Mouse (Mus musculus) intestine, postnatal 0 days (tissue): ENCODE results near the gene Furin. TPM values are rescaled to one million over a fixed set of nuclear protein-coding genes. Genes with fewer than 3 reads are reported as not detected.
A peak's percentile ranks its signal among the peaks of the same experiment; 100 is the strongest.

Experiments used
- ATAC-seq: fragments of 200-750 bp; cut with Nextera tagmentation; 2 replicates; pipeline ENCODE4 v1.8.0; 2017; ENCODE audit warnings: mild to moderate bottlenecking, moderate TSS enrichment, moderate library complexity
- H3K27ac ChIP-seq: fragments of 300-500 bp; sonication (generic); 2 replicates; pipeline ENCODE4 v1.5.1; 2014; ENCODE audit warnings: mild to moderate bottlenecking, low read depth, low read length, moderate library complexity
- H3K27me3 ChIP-seq: fragments of 300-500 bp; sonication (generic); replicated peaks from 2 replicates; pipeline ENCODE4 v1.6.1; 2014; ENCODE audit warnings: low read length, mixed read lengths; ENCODE audit not compliant: control insufficient read depth, insufficient read depth
- H3K36me3 ChIP-seq: fragments of 300-500 bp; sonication (generic); 2 replicates; pipeline ENCODE4 v1.6.1; 2014; ENCODE audit warnings: mild to moderate bottlenecking, moderate library complexity; ENCODE audit not compliant: control insufficient read depth, insufficient read depth
- H3K4me1 ChIP-seq: fragments of 300-500 bp; sonication (generic); replicated peaks from 2 replicates; pipeline ENCODE4 v1.6.1; 2014; ENCODE audit warnings: antibody characterized with exemption, low read length, mixed read lengths; ENCODE audit not compliant: control insufficient read depth, insufficient read depth
- H3K4me2 ChIP-seq: fragments of 300-500 bp; sonication (generic); replicated peaks from 2 replicates; pipeline ENCODE4 v1.6.1; 2014; ENCODE audit warnings: low read depth, mild to moderate bottlenecking, moderate library complexity
- H3K4me3 ChIP-seq: fragments of 300-500 bp; sonication (generic); 2 replicates; pipeline ENCODE4 v1.5.1; 2014; ENCODE audit warnings: low read depth, low read length
- H3K9ac ChIP-seq: fragments of 300-500 bp; sonication (generic); 2 replicates; pipeline ENCODE4 v1.6.1; 2014; ENCODE audit warnings: mild to moderate bottlenecking, low read depth, low read length
- H3K9me3 ChIP-seq: fragments of 300-500 bp; sonication (generic); 2 replicates; pipeline ENCODE4 v1.6.1; 2016; ENCODE audit warnings: mixed run types; ENCODE audit not compliant: control insufficient read depth
- CTCF ChIP-seq: sonication (generic); IDR thresholded peaks from 2 replicates; pipeline ENCODE4 v1.5.1; 2016; ENCODE audit warnings: low read depth, mild to moderate bottlenecking, control low read depth, antibody characterized with exemption, moderate library complexity
- WGBS: fragments of 180-500 bp; shearing (Covaris S2); extraction: QIAGEN DNeasy Blood & Tissue Kit; methylation state at CpG from one replicate; pipeline ENCODE4 v1.1.7; 2014; 5-methylcytosine and 5-hydroxymethylcytosine counted together
- polyA plus RNA-seq: library from polyadenylated mRNA; unstranded; fragments of >200 nt; fragmentation: Nextera tagmentation; extraction: Ambion mirVana; gene quantifications from 2 replicates; pipeline ENCODE4 v1.2.1, GENCODE M21; 2015

The Furin gene
- polyA plus RNA-seq, 1 experiment from 2014 or later = 26.4 TPM

GRCm38 (mm10) chr7:80450354-80450753, 45.1 kb upstream of the Furin start:
- Histone ChIP-seq H3K36me3 (no peaks in the 10 kb centered on the region), H3K4me1 (no peaks in the 10 kb centered on the region), H3K9me3 (no peaks in the 10 kb centered on the region), H3K27me3 (no peaks in the 10 kb centered on the region), H3K27ac (no peak overlapping the region), H3K9ac (no peak overlapping the region), H3K4me2 (no peak overlapping the region), H3K4me3 (no peak overlapping the region)
- ATAC-seq = no peak
- WGBS = 76% methylated on average over 4 of the region's 4 CpGs
- no peak for TF ChIP-seq CTCF

GRCm38 (mm10) chr7:80449620-80450091, 44.4 kb upstream of the Furin start:
- H3K36me3 ChIP-seq = no peaks in the 10 kb centered on the region
- no peak overlapping the region for H3K4me2 ChIP-seq
- 58% methylated on average over 6 of the region's 6 CpGs for WGBS
- no peaks in the 10 kb centered on the region for H3K4me1 ChIP-seq
- H3K4me3 ChIP-seq = no peak overlapping the region
- H3K27me3 ChIP-seq = no peaks in the 10 kb centered on the region
- H3K27ac ChIP-seq = no peak overlapping the region
- no peak for TF ChIP-seq CTCF
- H3K9me3 ChIP-seq = no peaks in the 10 kb centered on the region
- ATAC-seq = no peak
- no peak overlapping the region for H3K9ac ChIP-seq

- H3K27me3 ChIP-seq = no peaks in the 10 kb centered on the region
- no peaks in the 10 kb centered on the region for H3K36me3 ChIP-seq
- no peak overlapping the region for H3K9ac ChIP-seq
- ATAC-seq = no peak
- whole genome bisulfite sequencing = 95% methylated on average over 8 of the region's 8 CpGs
- TF ChIP-seq CTCF = no peak
- no peak overlapping the region for H3K4me3 ChIP-seq
- H3K4me2 ChIP-seq = no peak overlapping the region
- H3K9me3 ChIP-seq = no peaks in the 10 kb centered on the region
- no peaks in the 10 kb centered on the region for H3K4me1 ChIP-seq
- no peak overlapping the region for H3K27ac ChIP-seq
Observed at GRCm38 (mm10) chr7:80447336-80447735, 42.1 kb upstream of the Furin start.

GRCm38 (mm10) chr7:80446221-80446878, 41.1 kb upstream of the Furin start:
- ATAC-seq = no peak
- no peaks in the 10 kb centered on the region for H3K9me3 ChIP-seq
- 73% methylated on average over 7 of the region's 7 CpGs for WGBS
- H3K4me3 ChIP-seq = no peak overlapping the region
- H3K27me3 ChIP-seq = no peaks in the 10 kb centered on the region
- no peak overlapping the region for H3K4me2 ChIP-seq
- no peak for TF ChIP-seq CTCF
- no peaks in the 10 kb centered on the region for H3K4me1 ChIP-seq
- no peak overlapping the region for H3K27ac ChIP-seq
- H3K9ac ChIP-seq = no peak overlapping the region
- H3K36me3 ChIP-seq = no peaks in the 10 kb centered on the region

GRCm38 (mm10) chr7:80445492-80445891, 40.3 kb upstream of the Furin start:
- TF ChIP-seq CTCF = no peak
- H3K9ac ChIP-seq = no peak overlapping the region
- H3K27ac ChIP-seq = no peak overlapping the region
- no peak overlapping the region for H3K4me3 ChIP-seq
- H3K27me3 ChIP-seq = no peaks in the 10 kb centered on the region
- WGBS = 50% methylated on average over 6 of the region's 6 CpGs
- ATAC-seq = no peak; the same call in 1 of the 2 replicates
- no peak overlapping the region for H3K4me2 ChIP-seq
- no peaks in the 10 kb centered on the region for H3K9me3 ChIP-seq
- no peaks in the 10 kb centered on the region for H3K36me3 ChIP-seq
- H3K4me1 ChIP-seq = no peaks in the 10 kb centered on the region

GRCm38 (mm10) chr7:80444401-80445249, 39.4 kb upstream of the Furin start:
- no peaks in the 10 kb centered on the region for H3K27me3 ChIP-seq
- H3K27ac ChIP-seq = no peak overlapping the region
- H3K4me1 ChIP-seq = no peaks in the 10 kb centered on the region
- ATAC-seq = no peak
- 56% methylated on average over 17 of the region's 17 CpGs for WGBS
- H3K4me3 ChIP-seq = no peak overlapping the region
- no peaks in the 10 kb centered on the region for H3K9me3 ChIP-seq
- H3K9ac ChIP-seq = no peak overlapping the region
- peak; percentile 11; the same call in 1 of the 2 replicates for TF ChIP-seq CTCF
- no peaks in the 10 kb centered on the region for H3K36me3 ChIP-seq
- H3K4me2 ChIP-seq = no peak overlapping the region
